Mouse (Mus musculus) monocyte, adult 5-6 weeks (primary cell): ENCODE data around the gene Naa80. TPM values are rescaled to one million over a fixed set of nuclear protein-coding genes. Genes with fewer than 3 reads are reported as not detected.

Experiments
- ATAC-seq: fragments of 153-309, 156-312 bp; replicated peaks from 2 replicates; pipeline ENCODE4 v1.8.0; 2017; ENCODE audit warnings: mild to moderate bottlenecking; ENCODE audit not compliant: low TSS enrichment, insufficient number of reproducible peaks, severe bottlenecking, poor library complexity, low FRiP score
- total RNA-seq: library from RNA; stranded (forward); fragments of 200-1000, 200-491, 200-594 nt; gene quantifications from 3 replicates; pipeline ENCODE4 v1.2.3, GENCODE M21; 2017

Gene Naa80
- total RNA-seq, 1 experiment from 2014 or later: 3.6 TPM

DNA sequence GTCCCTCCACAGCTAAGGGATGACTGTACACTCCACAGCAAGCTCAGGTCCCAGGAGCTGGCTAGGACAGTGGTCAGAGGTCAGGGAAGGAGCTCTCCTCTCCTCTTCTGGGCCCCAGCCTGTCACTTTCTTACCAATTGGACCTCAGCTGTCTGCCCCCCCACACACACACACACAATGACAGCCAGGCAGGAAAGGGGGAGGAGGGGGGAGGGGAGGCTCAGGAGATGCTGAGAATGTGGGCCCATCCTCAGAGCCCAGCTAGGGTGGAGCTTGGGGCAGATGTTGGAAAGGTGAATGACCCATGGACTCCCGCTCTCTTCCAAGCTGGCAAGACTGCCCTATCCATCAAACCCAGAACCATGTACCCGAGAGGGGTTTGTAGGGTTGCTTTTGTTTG, 28.3 kb downstream of the Naa80 start:
- ATAC-seq: no peak

DNA sequence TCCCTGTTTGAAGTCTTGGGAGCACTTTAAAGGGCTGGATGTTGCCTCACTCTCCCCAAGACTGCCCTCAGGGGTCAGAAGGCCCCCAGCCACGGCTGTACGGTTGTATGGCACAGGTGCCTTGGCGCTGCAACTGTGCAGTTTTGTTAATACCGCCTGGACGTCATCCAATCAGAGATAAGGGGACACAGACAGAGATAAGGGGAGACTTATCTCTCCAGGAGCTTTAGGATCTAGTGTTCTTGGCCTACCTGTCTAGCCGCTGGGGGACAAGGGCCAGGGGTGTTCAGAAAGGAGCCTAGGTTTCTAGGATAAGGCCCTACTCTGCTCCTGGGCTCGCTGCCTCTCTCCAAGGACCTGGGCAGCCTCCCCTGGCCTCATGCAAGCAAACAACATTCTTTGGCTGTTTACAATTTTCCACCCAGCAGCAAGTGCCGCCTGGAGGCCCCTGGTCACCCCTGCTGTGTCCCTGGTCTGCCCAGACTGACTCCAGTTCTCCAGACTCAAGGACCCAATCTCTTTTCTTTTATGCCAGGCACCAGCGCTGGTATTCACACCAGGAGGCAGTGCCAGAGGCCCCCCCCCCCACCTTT, 29.1 kb downstream of the Naa80 start:
- ATAC-seq: no peak

- no peak for ATAC-seq
Measured at GRCm38 (mm10) chr9:107608741-107609432, 30.2 kb downstream of the Naa80 start, which contains the start of gene Sema3b. TSS of gene Sema3b (minus strand) at chr9:107609229.

- no peak for ATAC-seq
Measured at GRCm38 (mm10) chr9:107609433-107609830, 30.7 kb downstream of the Naa80 start.

- ATAC-seq: no peak
Measured at GRCm38 (mm10) chr9:107611456-107612190, 32.9 kb downstream of the Naa80 start.

DNA sequence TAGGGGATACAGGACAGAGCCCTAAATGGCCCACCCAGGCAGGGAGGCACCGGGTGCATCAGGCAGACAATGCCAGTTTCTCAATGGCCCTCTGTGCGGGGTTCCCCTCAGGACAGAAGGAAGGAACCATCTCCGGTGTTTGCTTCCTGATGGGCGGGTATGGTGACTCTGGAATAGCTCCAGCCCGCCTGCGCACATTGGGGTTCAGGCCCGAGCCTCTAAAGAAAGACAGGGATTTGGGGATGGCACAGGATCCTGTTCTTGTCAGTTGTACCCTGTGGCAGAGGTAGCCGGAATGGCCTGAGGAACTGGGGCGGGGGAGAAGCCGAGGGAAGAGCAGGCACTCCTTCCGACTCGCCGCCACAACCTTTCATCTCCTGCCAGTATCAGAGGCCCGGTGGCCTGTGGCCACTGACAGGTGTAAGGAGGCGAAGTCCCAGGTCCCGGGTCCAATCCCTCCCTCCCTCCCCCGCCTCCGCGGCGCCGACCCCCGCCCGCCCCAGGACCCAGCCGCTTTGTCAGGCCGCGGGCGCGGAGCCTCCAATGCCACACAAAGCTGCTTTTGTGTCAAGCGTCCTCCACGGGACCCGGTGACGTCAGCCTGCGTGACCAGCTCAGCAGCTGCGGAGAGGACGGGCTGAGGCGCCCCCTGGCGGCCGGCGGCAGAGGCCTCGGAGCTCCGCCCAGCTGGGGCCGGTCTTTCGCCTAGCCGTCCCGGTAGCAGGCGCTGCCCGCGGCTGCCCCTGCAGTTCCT, 33.7 kb downstream of the Naa80 start:
- ATAC-seq: peak; percentile 70

DNA sequence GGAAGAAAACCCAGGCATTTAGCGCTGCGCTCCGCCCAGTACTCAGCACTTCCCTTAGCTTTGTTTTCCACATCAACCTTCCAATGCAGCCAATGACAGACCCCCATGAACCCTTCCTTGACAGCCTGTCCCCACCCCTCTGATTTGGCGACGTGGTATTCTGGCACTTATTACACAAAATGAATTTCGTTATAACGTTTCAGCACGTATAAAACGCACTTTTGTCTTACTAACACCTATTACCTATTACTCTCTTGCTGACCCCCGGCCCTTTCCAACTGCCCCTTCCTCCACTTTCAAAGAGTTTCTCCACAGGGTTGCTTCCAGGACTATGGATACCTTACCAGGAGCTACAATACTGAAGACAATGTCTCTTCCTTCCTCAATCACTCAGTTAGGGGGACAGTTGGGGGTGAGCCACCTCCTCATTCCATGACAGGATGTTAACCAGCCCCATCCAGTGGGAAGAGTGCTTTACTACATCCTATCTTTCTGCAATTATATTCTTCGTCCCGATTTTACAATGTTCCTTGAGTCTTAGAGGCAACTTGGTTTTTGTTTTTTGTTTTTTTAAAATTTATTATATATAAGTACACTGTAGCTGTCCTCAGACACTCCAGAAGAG, 34.4 kb downstream of the Naa80 start:
- no peak for ATAC-seq

- ATAC-seq: no peak
Measured at GRCm38 (mm10) chr9:107615035-107615434, 36.3 kb downstream of the Naa80 start.

DNA sequence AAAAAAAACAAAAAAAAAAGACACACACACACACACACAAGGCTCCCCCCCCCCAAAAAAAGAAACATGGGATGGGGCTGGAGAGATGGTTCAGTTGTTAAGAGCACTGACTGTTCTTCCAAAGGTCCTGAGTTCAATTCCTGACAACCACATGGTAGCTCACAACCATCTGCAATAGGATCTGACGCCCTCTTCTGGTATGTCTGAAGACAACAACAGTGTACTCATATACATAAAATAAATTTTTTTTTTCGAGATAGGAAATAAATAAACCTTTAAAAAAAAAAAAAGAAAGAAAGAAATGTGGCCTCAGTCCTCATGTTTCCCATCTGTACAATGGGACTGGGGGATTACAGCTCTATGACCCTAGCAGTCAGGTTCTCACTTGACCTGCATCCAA, 38.8 kb downstream of the Naa80 start:
- ATAC-seq: no peak

DNA sequence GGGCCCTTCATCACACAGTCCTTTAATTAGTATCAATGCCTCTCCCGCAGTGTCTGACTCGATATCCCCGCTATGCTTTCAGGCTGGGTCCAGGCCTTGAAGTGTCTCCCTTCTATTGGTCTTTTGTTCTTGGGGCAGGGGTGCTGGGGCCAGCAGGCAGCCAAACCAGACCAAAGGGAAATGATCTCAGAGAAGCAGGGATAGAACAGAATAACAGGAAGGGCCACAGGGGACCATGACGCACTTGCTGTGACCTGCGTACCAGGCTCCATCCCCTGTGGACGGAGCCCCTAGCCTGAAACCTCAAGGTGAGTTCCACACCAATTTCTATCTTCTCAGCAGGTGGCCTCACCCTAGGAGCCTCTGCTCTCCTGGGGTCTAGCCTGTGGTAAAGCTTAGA, 39.4 kb downstream of the Naa80 start:
- no peak for ATAC-seq

GRCm38 (mm10) chr9:107618778-107619545, 40.3 kb downstream of the Naa80 start:
- ATAC-seq: no peak

GRCm38 (mm10) chr9:107619546-107619879, 40.8 kb downstream of the Naa80 start:
- ATAC-seq: no peak

- no peak for ATAC-seq
Measured at GRCm38 (mm10) chr9:107620954-107621353, 42.3 kb downstream of the Naa80 start.

- ATAC-seq: peak; percentile 72
Measured at GRCm38 (mm10) chr9:107624539-107624938, 45.9 kb downstream of the Naa80 start.

DNA sequence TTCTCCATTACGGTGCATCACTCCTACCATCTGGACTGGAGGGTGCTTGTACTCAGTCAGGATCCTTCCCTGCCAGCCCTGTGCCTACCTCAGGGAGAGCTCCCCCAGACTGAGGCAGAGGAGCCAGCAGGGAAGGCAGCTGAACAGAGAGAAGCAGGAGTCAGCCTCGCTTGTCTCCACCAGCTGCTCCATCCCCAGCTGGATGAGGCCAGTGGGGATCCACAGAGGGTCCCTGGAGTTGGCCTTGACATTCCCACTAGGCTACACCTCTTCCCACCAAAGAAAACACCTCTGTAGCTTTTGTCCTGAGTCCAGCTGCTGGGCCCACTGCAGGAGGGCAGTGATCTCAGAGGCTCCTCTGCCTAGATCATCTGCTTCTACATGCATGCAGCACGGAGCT, 46.3 kb downstream of the Naa80 start:
- no peak for ATAC-seq

DNA sequence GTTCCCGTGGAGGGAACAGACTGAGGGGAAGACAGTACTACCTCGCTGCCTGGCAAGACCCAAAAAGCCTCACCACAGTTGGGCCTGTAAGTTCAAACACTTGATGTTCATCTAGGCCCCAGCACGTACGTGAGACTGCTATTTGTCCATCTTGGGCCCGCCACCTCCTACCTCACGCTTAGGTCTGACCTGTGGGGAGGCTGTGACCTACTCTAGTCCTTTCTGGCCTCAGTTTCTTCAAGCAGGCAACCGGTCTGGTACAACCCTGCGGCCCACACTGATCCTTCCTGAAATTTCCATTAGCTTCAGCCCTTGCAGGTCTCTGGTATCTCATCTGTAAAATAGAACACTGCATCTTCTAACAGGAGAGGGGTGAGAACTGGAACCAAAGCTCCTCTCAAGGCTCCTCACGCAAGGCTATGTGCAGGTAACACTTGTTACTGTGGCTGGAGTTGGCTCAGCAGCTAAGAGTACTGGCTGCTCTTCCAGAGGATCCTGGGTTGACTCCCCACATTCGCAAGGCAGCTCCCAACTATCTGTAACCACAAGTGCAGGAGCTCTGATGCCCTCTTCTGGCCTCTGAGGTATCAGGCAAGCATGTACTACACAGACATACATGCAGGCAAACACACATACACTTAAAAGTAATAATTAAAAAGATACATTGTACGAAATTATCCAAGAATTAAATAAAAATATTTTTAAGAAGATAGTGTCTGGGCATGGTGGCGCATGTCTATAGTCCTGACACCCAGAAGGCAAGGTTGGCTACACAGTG, 46.9 kb downstream of the Naa80 start:
- no peak for ATAC-seq

DNA sequence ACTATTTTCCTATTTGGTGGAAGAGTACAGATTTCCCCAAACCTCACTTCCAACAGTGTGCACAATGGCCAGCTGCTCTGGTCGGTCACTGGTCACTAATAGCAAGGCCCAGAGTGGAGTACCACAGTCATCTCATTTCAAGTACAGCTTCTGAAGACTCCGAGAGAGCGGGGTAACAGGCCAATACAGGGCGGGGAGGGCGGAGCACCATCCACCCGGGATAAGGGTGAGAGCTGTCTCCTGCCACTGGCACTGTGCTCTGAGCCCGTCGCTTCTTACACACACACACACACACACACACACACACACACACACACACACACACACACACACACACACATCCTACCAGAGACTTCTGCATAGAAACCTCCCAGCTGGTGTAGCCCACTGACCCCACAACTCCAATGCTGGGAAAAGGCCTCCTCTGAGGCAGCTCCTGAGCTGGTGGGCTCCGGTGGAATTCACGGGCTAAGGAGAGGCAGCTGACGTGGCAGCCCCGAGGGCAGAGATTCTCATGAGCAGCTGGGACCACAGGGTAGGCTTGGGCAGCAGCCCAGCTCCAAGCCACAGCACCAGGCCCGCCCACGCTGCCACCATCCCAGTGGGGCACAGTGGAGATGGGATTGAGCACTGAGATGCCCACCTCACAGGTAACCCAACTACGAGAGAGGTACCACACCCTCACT, 47.6 kb downstream of the Naa80 start:
- ATAC-seq: no peak
